Mouse (Mus musculus) retina, postnatal 7 days (tissue): Measurements from ENCODE around the gene Zscan25.
A peak's percentile ranks its signal among the peaks of the same experiment; 100 is the strongest.
"Not testable (repeated sequence)": the region's sequence is repeated elsewhere in the genome, so short reads cannot be mapped to it uniquely, and the experiment has no call there.

Experiments used
- DNase-seq: peaks from one replicate; pipeline ENCODE4 v3.0.0-alpha.2; 2012; ENCODE audit warnings: low read depth, low spot score

The Zscan25 gene

DNA sequence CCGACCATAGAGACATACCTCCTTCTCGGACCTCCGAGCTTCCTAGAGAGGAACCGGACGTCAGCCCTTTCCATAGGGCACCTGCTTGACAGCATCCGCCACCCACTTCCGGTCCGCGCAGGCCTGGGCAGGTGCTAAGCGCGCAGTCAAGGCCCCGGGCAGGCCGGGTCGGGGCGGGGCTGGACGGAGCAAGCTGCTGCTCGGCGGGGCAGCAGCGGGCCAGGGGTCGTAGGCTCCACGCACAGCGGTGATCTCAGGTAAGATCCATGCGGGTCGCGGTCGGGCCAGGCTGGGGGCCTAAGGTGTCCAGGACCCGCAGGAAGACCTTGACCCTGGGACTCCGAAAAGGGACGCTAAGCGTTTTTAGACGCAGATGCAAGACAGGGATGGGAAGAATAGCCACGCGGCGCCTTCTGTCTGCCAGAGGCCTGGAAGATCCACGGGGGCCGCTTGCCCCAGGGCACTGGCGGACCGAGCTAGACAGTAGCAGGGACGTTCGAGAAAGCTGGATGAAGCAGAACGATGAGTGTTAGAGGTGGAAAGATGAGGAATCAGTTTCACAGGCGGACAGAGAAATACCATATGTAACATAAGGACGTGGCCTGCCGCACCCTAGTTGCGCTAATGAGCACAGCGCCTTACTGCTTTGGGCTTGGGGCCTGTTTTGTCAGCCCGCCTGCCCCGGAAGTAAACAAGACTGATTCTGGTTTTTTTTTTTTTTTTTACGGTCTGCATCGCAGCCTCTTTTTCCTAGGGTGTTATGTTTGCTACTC, at the start of gene Zscan25:
Gene Zscan25, plus strand, starts transcription at position 130 of the 773 bp plus-strand sequence.
- peak; percentile 87 for DNase-seq

DNA sequence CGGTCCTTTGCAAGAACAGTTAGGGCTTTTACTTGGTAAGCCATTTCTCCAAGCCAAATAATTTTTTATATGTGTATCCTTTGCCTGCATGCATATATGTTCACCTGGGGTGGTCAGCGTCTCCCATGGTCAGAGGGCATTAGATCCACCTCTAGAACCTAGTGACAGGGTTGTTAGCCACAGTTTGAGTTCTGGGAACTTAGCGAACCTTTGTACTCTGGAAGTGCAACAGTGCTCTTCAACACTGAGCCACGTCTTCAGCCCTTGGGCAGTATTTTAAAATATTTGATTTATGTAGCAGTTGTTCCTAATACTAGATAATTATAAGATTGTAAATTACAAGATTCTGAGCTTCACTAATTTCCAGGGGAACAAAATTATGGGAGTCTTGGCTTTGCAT, 49.7 kb upstream of the Zscan25 start:
- DNase-seq, result no peak

DNA sequence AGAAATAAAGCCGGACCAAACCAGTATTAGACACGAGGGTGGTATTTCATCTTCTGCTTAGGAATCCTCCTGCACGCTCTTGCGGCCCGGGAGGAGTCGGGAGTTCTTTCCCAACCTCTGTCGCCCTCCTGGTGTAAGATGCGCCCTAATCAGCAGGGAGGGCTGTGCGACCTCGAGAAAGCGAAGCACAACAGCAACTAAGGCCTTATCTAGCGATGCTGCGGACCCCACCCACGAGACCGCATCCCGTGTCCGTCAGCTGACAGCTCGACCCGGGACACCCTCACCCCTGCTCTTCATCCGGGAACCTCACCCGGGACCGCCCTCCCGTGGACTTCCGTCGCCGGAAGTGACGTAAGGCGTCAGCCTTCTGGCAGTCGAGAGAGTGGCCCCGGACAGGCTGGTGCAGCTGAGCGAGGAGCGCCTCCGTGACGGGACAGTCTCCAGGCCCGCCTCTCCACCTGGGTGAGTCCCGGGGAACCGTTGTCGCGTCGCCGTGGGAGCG, 48.9 kb upstream of the Zscan25 start, which contains the start of gene Zfp655:
Gene Zfp655, plus strand, starts transcription at position 349 of the 505 bp plus-strand sequence.
- DNase-seq, result peak; percentile 93

DNA sequence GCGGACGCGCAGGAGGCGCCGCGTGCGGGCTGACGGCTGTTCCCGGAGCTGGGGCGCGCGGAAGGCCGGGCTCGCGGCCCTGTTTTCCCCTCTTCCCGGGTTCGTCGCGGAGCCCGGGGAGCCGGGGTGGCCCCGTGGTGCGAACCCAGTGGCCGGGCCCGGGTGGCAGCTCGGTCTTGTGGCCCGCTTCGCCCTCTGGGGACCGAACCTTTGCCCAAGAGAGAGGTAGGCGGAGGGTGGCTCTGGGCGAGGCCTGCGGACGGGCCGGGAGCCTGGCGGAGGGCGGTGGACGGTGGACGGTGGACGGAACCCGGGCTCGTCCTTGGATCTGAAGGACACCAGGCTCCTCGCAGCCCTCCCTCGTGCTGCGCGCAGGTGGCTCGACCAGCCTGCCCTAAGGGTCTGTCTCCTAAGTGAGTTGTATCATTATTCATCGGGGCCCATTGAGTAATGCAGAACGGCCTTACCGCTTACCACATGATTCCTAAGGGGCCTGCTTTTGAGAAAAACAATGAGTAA, 48.3 kb upstream of the Zscan25 start:
- no peak for DNase-seq

DNA sequence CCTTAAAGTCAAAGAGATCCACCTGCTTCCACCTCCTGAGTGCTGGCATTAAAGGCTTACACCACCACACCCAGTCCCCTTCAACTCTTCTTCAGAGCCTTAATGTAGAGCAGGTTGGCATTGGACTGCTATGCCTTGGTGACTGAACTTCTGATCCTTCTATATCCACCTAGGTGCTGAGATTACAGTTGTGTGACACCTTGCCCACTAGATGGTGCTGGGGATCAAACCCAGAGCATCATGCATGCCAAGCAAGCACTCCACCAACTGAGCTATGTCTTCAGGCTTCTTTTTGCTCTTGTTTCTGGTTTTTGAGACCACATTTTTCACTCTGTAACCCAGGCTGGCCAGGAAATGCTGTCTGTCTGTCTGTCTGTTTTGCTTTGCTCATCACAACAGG, 45.7 kb upstream of the Zscan25 start:
- DNase-seq, result peak; percentile 9

DNA sequence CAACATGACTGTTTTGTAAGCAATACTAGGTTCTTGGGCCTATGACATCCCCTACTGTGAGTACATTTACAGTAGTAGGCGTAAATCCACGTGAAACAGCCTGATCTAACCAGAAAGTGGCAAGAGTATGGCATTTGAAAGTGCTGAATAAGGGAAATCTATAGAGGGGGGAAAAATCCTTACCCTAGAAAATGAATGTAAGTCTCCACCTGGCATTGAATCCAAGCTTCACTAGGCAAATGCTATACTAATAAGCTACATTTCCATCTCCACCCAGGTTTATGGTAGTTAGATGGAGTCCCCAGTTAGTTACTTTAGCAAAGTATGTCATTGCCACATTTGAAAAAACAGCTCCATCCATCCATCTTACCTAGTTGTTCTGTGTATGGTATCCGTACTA, 30.8 kb upstream of the Zscan25 start:
- DNase-seq, result no peak

DNA sequence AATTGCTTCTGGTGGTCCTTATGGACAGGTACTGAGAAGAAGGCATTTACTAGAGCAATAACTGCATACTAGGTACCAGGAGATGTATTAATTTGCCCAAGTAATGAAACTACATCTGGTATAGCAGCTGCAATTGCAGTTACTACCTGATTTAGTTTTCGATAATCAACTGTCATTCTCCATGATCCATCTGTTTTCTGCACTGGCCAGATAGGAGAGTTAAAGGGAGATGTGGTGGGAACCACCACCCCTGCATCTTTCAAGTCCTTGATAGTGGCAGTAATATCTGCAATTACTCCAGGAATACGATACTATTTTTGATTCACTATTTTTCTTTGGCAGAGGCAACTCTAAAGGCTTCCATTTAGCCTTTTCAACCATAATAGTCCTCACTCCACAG, 6.7 kb upstream of the Zscan25 start:
- DNase-seq, result not testable (repeated sequence)

DNA sequence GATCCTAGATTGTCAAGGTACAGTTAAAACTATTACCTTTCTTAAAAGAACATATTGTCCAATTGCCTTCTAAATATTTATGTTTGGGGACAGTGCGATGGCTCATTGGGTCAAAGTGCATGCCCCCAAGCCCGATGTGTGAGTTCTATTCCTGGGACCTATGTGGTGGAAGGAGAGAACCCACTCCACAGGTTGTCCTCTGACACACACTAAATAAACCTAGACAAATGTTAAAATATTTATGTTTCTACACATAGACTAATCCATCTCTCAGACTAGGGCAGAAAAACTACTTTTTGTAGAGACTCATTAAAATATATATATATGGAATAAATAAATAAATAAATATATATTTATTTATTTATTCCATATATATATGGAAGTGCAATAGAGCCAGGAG, 352 bp upstream of the Zscan25 start:
- DNase-seq, result no peak

DNA sequence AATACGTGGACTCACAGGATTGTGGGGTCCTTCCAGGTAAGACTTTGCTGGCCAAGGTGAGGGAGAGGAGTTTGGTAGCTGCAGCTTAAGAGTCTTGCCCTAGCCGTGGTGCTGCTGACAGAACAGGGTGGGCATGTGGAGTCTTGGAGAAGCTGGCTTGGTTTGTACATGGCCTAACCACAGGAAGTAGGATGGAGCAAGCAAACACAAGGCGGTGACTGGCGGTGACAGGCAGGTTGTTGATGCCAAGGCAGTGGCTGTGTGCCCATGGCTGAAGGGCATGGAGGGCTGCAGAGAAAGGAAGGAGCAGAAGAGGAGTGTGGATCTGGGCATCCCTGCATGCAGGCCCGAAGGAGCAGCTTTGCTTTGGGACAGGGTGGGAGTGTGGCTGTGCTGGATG, 8.1 kb downstream of the Zscan25 start:
- no peak for DNase-seq

DNA sequence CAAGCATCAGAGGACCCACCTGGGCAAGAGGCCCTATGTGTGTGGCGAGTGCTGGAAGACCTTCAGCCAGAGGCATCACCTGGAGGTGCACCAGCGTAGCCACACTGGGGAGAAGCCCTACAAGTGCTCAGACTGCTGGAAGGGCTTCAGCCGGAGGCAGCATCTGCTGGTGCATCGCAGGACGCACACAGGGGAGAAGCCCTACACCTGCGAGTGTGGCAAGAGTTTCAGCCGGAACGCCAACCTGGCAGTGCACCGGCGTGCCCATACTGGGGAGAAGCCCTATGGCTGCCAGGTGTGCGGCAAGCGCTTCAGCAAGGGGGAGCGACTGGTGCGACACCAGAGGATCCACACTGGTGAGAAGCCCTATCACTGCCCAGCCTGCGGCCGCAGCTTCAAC, 10.4 kb downstream of the Zscan25 start:
- DNase-seq, result no peak

DNA sequence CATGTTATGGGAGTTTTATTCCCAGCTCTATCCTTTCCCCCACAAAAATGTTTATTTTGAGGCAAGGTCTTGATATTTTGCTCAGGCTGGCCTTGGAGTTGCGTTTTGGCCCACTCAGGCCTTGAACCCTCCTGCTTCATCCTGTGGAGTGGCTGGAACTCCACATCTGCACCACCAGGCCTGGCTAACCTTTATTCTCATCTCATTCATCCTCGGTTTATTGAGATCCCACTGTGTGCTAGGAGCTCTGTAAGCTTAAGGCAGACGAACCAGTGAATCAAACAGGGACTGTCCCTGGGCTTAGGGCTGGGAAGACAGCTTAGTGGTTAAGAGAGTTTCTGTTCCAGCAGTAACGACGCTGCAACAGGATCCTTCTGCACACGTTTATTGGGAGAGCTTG, 12.1 kb downstream of the Zscan25 start:
- DNase-seq, result no peak

DNA sequence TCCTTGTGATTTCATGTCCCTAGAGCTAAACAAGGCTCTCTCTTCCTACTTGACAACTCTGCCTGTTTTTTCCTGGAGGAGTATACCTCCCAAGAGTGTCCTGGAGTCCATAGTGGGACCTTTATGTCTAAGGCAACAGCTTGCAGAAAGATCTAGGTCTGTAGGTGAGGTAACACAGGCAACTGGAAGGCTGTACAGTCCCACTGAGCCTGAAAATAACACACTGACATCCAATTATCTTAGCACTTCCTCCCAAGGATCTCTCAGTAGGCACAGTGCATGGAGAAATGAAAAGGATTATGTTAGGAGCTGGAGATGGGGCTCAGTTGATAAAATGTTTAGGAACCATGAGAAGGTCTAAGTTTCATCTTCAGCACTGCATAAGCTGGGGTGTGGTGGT, 20.2 kb downstream of the Zscan25 start:
- no peak for DNase-seq

DNA sequence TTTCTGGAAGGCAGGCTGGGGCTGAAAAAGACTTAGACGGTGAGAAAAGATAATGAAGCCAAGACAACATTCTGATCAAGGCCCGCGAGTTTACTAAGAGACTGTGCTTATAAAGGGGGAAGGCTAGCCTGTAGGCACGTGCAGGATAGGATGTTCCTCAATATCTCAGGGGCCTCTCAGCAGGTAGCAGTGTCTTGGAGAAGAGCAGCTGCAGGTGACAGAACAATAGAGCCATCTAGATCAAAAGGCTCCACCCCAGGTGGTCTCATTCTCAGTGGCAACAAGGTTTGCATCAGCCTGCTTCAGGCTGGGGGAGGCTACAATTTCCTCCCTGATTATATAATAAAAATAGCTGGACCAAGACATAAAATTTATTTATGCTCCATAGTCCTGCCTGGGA, 21.5 kb downstream of the Zscan25 start:
- DNase-seq, result not testable (repeated sequence)

DNA sequence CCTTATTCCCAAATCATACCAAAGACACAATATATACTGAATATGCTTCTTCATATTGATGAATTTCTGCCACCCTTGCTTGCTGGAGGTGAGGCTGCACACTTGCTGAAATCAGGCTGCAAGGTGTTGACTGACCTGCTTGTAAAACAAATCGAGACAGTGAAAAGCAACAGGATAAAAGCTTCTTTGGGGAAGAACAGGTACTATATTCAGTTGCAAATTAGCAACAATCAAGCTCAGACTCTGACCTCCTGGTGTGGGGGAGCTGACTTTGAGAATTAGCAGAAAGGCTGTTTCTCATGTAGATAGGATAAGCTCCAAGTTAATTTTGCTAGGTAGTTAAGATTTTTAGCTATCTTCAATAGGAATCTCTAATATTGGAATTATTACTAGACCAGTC, 22.1 kb downstream of the Zscan25 start:
- DNase-seq, result no peak

DNA sequence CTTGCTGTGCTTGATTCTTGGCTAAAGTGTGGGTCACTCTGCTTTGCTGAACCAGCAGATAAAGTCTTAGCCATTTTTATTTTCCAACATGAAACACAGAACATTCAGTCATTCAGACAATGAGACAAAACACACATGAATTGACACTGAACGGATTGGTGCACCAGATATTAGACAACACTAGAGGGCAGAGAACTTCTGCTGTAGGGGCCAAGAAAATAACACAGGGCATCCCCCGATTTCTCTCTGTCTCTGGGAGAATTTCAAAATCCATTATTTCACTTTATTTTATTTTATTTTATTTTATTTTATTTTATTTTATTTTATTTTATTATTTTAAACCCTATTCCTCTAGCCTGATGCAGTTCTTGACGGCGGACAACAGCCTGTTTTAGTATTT, 26.7 kb downstream of the Zscan25 start:
- not testable (repeated sequence) for DNase-seq

DNA sequence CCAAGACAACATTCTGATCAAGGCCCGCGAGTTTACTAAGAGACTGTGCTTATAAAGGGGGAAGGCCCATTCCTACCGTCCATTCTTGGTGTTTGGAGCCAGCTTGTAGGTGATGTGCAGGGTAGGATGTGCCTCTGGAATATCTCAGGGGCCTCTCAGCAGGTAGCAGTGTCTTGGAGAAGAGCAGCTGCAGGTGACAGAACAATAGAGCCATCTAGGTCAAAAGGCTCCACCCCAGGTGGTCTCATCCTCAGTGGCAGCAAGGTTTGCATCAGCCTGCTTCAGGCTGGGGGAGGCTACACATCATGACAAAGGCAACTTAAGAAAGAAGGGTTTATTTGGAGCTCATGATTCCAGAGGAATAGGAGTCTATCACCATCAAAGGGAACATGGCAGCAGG, 27.5 kb downstream of the Zscan25 start:
- not testable (repeated sequence) for DNase-seq

DNA sequence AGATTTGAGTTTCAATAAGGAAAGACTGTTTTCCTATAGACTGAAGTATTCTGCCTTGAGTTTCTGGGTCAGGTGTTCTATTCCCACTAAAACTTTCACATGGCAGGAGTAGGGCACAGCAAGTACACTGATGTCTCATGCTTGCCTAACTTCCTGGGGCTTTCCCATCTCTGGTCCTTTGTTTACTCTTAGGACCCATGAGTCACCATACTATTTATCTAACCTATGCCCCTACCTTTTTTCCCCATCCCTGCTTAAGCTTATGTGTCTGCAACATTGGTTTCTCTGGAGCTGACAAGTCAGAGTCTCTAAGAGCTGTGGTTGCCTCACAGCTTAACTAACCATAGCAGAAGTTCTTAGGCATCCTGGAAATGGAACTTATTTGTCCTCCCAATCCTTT, 33.5 kb downstream of the Zscan25 start:
- no peak for DNase-seq

DNA sequence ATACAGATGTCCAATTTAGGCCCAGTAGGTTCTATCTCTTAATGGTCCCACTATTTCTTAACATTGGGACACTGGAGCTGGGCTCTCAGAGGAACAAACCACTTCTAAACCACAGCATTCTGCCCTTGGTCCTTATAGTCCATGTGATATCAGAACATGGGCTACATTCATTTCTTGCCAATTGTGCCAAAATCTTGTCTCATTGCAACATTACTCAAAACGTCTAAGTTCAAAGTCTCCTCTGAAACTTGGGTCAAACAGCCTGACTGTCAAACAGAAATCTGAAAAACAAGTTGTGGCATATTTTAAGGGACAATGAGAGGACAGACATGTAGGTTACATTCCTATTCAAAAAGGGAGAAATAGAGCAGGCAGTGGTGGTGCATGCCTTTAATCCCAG, 36.8 kb downstream of the Zscan25 start:
- no peak for DNase-seq

DNA sequence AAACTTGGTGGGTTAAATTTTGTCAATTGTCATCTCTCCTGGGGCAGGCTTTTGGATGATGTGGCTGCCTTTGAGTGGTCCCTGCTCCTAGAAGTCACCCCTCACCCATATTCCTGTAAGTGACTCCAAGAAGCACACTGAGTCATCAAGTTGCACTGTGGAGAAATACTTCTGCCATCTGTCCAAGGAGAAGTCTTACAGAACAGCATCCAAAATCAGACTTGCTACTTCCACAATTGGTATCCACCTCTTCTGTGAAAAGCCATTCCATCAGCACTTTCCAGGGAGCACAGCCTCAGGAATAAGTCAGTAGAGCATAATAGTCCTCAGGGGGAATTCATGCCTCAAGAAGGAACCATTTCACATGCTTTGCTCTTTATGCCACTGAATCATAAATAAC, 58.5 kb downstream of the Zscan25 start:
- DNase-seq, result not testable (repeated sequence)
